Mouse (Mus musculus) heart, postnatal 14 days (tissue): ENCODE data around the gene Bach2. TPM values are rescaled to one million over a fixed set of nuclear protein-coding genes. Genes with fewer than 3 reads are reported as not detected.
A peak's percentile ranks its signal among the peaks of the same experiment; 100 is the strongest.

Experiments
- DNase-seq, 2 experiments: peaks; one replicate each; pipeline ENCODE4 v3.0.0; 2021 to 2022
- intact Hi-C: fragments of 180-260 bp; cut with DNase I; formaldehyde crosslinking; loops from one replicate; pipeline ENCODE4 v1.15.1; 2025
- total RNA-seq, 2 experiments: library from RNA; stranded (reverse); gene quantifications; 2 replicates each; pipeline ENCODE4 v1.2.3; 2021

Gene Bach2
- total RNA-seq, 2 experiments from 2014 or later: 11.2 TPM

DNA sequence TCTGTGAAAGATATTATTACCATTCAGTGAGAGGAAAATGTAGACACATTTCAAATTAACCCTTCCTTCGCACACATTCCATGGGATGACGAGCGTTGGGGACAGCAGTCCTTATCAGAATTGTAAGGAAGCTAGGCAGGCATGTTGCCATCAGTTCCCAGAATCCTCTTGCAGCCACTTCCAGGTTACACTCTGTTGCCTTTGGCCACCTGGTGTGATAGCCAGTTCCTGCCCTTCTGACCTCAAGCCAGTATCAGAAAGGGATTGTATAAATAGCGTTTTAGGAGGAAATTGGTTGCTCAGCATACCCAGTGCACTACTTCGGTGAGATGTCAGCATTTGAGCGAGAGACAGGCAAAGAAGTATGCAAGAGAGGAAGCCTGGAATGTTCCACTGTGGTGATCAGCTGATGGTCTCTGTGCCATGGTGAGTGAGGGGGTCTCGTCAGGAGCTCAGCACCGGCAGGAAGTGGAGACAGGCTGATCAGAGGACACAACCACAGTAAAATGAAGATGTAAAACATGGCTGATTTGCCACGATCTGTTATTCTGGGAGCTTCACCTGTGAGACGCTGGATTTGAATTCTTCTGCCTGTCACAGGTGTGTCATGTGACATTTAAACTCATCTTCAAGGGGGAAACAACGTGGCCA lies 9.0 kb downstream of the Bach2 start:
- intact Hi-C loops: loop anchor here (1.0 to 5.0 kb wide), 3 partner anchors 90 to 192 kb away; no protein-coding TSS in a partner anchor
- DNase-seq: no peak

DNA sequence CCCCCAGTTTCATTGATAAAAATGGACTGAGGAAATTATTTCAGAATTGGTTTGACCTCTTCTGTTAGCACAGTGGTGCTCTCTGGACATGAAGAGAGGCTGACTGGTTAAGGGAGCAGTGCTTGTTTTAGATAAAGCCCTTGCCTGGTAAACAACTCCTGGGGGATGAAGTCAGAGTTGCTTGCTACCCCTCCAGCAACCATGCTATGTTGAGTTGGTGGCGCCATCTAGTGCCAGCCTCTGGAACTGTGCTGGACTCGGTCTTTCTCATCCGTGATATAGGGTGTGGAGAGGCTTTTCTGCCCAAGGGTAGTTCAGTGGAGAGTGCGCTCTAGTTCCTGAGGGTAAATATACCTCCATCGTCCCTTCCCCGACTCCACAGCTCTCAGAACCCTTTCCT lies 9.6 kb downstream of the Bach2 start:
- intact Hi-C loops: loop anchor here (1.0 to 5.0 kb wide), 3 partner anchors 89 to 193 kb away; no protein-coding TSS in a partner anchor
- peak; percentile 81 to 89 for DNase-seq

- DNase-seq: no peak
- intact Hi-C loops: loop anchor here (1.0 to 5.0 kb wide), 3 partner anchors 88 to 194 kb away; no protein-coding TSS in a partner anchor
These were observed 10.4 kb downstream of the Bach2 start for GRCm38 (mm10) chr4:32248990-32249393.

DNA sequence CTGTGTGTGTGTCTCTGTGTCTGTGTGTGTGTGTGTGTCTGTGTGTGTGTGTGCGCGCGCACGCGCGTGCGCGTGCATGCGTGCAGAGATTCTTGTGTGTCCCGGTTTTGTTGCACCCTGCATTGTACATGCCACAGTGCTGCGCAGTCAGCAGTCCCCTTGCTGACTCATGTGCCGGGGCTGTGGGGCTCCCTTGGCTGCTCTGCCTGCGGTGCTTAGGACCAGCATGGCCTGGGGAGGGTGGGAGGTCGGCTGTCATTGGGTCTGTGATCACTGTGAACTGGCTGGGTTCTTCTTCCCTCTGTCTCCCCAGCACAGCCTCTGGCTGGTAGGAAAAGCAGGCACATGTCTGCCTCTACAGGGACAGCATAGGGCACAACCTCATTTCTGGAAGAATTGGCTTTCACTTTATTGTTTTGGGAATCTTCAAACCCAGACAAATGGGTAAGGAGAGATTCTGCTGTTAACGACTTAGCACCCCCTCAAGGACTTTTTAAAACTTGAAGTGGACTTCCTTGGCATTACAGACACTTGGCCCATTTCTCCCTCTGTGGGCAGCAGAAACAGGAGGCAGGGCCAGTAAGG lies 11.2 kb downstream of the Bach2 start:
- intact Hi-C loops: loop anchor here (2.0 to 5.0 kb wide), 3 partner anchors 47 to 97 kb away; no protein-coding TSS in a partner anchor
- peak; percentile 32 to 47 for DNase-seq

- intact Hi-C loops: loop anchor here (5.0 kb wide), 1 partner anchor 47 kb away; no protein-coding TSS in a partner anchor
- peak; percentile 32 to 40 for DNase-seq
These were observed 11.9 kb downstream of the Bach2 start for GRCm38 (mm10) chr4:32250333-32251004.

GRCm38 (mm10) chr4:32251005-32251365 lies 12.4 kb downstream of the Bach2 start:
- intact Hi-C loops: loop anchor here (5.0 kb wide), 1 partner anchor 46 kb away; no protein-coding TSS in a partner anchor
- peak; percentile 54 to 63 for DNase-seq

GRCm38 (mm10) chr4:32251946-32252672 lies 13.5 kb downstream of the Bach2 start:
- no peak for DNase-seq
- intact Hi-C loops: loop anchor here (5.0 kb wide), 1 partner anchor 45 kb away; no protein-coding TSS in a partner anchor

DNA sequence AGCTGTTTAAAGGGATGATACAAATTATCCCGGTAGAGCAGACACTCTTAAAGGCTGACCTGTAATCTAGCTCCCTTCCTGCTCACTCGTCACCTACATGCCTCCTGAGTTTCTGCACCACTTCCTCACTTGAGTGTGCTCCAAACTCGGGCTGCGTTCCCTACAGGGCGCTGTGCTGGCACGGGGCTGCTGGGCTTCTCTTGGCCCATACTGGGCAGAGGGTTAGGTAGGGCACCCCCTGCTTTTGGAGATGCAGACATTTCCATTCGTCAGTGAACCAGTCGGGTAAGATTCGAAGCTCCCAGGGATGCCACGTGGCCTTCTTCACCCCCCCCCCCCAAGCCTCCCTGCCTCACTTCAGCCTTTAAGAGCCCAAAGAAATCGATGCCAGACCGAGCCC lies 19.1 kb downstream of the Bach2 start:
- no peak for DNase-seq
- intact Hi-C loops: no loop called here

- intact Hi-C loops: no loop called here
- no peak for DNase-seq
These were observed 19.5 kb downstream of the Bach2 start for GRCm38 (mm10) chr4:32258093-32258492.

GRCm38 (mm10) chr4:32258596-32258995 lies 20.0 kb downstream of the Bach2 start:
- intact Hi-C loops: no loop called here
- no peak for DNase-seq

GRCm38 (mm10) chr4:32260909-32261308 lies 22.3 kb downstream of the Bach2 start:
- intact Hi-C loops: no loop called here
- no peak for DNase-seq

DNA sequence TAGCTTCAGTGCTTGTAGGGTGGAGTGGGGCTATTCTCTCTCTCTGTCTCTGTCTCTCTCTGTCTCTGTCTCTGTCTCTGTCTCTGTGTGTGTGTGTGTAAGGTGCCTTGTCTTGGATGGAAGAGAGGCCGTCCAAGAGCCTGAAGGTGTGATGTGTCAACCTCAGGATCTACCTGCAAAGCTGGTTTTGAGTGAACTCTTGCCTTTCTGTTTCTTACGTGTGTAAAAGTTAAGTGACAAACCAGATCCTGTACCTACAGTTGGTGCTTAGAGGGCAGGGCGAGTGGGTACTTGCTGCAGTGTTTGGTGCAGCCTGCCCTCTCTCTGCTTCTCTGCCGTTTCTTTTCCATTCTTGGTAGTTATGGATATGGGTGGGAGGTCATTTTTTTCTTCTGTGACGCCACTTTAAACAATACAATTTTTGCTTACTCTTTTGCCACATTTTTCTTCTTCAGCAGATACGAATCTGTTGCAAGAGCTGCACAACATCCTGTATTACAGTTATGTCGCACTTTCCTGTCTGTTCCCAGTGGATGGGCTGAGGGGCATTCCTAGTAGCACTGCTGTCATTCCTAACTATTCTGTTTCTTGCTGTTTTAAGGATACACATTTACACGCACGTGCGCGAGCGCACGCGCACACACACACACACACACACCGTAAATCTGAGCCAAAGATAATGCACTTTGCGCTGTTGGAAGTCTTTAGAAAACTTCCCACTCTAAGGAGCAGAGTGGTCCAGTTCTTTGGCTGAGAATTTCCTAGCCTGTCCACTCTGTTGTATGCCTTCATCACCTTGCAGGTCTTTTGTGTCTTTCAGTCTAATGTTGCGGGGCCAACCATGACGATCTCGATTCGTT lies 24.5 kb downstream of the Bach2 start:
- intact Hi-C loops: no loop called here
- DNase-seq: no peak

DNA sequence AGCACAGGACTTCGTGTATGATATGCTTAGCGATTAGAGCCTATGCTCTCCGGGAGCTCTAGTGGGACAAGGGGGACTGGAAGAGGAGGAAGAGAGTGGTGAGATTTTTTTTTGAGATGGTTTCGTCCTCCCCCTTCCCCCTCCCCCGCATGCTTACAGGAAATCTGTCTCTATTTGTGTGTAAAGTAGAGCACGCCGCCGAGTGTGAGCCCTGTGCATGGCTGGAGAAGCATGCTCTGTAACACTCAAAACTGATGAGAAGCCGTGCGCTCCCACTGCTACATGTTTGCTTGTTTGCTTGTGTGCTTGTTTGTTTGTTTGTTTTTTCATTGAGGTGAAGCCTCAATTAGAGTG lies 25.1 kb downstream of the Bach2 start:
- no peak for DNase-seq
- intact Hi-C loops: no loop called here

DNA sequence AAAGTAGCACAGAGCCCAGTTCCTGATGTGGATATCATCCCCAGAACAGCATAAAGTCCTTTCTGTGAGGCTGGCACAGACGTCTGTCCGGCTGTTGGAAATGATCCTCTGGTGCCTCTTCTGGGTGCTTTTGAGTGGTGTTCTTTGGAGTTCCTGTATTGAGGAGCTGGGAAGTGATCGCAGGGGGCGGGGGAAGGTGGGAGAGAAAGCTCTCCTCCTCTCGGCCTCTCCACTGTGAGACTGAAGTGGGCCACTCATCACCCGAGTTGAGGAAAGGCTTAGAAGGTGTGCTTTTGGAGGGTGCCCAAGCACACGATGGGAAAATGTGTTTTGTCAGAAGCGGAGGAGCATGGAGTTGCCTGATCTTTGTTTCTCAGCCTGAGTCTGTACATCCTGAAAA lies 26.3 kb downstream of the Bach2 start:
- intact Hi-C loops: no loop called here
- DNase-seq: no peak

DNA sequence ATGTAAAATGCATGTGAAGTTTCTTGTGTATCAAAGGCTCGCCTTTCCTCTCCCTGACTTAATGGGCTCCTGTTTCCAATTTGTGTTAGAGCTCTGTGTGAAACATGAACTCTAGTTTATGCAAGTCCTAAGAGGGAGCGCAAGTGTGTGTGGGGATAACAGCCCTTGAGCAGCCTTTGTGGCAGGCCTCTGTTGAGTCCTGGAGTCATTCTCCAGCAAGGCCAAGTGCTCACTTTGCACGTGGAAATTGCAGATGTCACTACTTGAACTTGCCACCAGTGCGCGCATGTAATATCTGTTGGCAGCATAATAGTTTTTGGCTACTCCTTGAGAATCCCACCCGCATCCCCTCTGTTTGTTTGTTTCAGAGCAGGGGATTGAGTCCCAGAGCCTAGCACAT lies 28.1 kb downstream of the Bach2 start:
- intact Hi-C loops: no loop called here
- DNase-seq: no peak

DNA sequence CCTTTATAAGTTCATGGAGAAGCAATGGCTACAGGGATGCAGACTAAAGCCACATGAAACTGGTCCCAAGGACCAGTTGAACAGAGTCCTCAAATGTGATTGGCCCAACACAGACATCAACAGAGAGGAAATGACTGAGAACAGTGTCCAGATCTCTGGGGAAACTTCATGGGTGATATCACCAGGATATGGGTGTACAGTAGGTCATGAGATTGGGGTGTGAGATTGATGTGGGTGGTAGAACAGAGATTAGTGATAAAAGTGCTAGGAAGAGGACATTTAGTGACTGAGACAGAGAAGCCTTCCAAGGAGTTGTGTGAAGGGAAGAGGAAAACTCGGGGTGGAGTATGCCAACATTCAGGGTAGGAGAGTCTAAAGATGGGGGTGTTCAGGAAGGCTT lies 29.4 kb downstream of the Bach2 start:
- DNase-seq: no peak
- intact Hi-C loops: no loop called here

DNA sequence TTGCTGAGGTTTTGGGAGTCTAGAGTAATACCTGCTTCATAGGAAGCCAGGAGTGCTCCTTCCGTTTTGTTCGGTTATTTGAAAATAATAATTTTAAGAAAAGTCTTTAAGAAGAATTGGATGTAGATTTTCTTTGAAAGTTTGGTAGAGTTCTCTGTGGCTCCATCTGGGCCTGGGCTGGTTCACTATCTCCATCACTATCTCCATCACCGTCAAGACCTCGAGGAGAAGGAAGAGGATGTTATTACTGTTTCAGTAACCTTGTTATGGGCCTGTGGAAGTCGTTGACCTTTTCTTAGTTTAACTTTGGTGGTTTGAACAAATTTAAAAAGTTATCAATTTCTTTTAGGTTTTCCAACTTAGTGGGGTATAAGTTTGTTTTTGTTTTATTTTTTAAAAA lies 33.8 kb downstream of the Bach2 start:
- intact Hi-C loops: no loop called here
- DNase-seq: no peak

DNA sequence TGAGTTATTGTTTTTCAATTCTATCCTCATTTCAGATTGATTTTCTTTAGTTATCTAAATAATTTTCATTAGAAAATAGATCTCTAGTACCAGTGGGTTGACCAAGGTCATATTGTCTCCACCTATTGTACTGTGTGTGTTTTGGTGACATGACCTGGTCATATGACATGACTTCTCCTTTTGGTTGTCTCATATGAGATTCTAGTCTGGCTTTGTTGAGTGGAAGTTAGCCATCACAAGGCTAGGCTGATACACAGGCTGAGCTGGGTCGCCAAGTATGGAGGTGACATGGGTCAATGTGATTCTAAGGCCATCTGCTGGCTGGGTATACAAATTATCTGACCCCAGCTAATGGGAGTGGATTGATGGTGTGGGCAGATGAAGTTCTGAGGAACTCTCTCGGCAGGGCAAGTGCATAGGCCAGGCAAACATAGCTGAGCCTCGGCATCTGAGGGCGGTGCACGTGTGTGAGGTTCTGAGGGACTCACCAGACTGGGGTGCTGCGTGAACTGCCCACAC lies 36.2 kb downstream of the Bach2 start:
- DNase-seq: no peak
- intact Hi-C loops: no loop called here

GRCm38 (mm10) chr4:32279842-32280241 lies 41.2 kb downstream of the Bach2 start:
- intact Hi-C loops: no loop called here
- no peak for DNase-seq

- intact Hi-C loops: no loop called here
- DNase-seq: no peak
These were observed 41.8 kb downstream of the Bach2 start for GRCm38 (mm10) chr4:32280401-32280800.
